Mouse (Mus musculus) c-Kit-negative CD71-positive TER-119-positive erythroid progenitor cells, embryonic 14.5 days (primary cell): ENCODE data around the gene Etnk2.

ENCODE experiments used
- DNase-seq: peaks from one replicate; pipeline ENCODE4 v3.0.0-alpha.2; 2013; ENCODE audit warnings: low read depth, low spot score

The Etnk2 gene

DNA sequence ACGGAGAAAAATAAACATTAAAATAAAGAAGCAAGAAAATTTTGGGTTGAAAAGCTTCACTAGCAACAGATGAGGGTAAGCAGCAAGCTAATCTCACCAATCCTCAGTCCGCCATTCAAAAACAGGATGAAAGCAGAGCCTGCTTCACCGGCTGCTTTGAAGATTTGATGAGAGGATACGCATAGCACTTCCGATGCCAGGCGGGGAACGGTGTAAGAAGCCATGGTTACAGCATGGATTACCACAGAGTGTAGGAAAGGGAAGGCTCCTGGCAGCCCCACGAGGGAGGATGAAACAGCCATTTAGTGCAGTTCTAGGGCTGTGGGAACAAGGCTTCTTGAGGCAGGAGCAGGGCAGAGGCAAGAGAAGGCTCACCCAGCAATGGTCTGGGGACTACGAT, 11.6 kb upstream of the Etnk2 start:
- DNase-seq, result no peak

GRCm38 (mm10) chr1:133353371-133353809, 10.0 kb upstream of the Etnk2 start:
- DNase-seq, result no peak

- no peak for DNase-seq
Measured at GRCm38 (mm10) chr1:133355469-133355868, 7.9 kb upstream of the Etnk2 start.

DNA sequence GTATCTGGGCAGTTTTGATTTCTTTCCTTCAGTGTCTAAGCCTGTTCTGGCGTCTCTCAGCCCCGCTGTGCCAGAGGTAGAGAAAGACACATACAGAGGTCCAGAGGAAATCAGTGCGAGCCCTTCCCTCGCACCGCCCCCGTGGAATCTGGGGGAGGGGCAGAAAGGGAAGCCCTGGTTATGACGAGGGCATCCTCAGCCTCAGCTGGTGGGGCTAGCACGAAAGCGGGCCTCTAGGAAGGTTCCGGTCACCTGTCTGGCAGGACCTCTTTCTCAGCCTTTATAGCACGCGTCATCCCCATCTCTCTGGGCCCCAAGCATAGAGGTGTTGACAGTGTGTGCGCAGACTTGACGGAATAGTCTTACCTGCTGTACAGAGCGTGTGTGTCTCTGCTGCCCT, 7.5 kb upstream of the Etnk2 start:
- no peak for DNase-seq

DNA sequence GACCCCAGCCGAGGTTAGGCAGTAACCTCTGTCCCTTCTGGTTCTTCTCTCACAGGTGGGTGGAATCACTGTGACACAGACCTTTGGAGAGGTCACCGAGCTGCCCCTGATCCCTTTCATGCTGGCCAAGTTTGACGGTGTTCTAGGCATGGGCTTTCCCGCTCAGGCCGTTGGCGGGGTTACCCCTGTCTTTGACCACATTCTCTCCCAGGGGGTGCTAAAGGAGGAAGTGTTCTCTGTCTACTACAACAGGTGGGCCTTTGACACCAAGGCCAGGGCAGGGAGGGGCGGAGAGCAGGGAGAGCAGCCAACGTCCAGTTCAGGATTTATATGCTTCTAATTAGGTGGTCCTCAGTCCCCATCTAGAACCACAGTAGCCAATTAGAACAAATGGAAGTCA, 7.0 kb upstream of the Etnk2 start:
- no peak for DNase-seq

DNA sequence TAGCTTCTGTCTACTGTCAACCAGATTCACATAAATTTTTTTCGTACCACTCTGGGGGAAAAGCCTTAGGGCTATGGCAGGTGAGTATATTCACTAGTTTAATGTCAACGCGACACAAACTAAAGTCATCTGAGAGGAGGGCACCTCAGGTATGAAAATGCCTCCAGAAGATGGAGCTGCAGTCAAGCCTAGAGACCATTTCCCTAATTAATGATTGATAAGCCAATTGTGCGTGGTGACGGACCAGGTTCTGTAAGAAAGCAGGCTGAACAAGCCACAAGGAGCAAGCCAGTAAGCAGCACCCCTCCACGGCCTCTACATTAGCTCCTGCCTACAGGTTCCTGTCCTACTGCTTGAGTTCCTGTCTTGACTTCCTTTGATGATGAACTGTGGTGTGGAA, 2.4 kb upstream of the Etnk2 start:
- DNase-seq, result no peak

GRCm38 (mm10) chr1:133362103-133362502, 1.3 kb upstream of the Etnk2 start:
- DNase-seq, result no peak

GRCm38 (mm10) chr1:133364022-133364630, 754 bp downstream of the Etnk2 start:
- no peak for DNase-seq

- DNase-seq, result no peak
Measured at GRCm38 (mm10) chr1:133364890-133365289, 1.5 kb downstream of the Etnk2 start.

GRCm38 (mm10) chr1:133366951-133367605, 3.7 kb downstream of the Etnk2 start:
- DNase-seq, result no peak

GRCm38 (mm10) chr1:133367606-133368488, 4.5 kb downstream of the Etnk2 start:
- no peak for DNase-seq

DNA sequence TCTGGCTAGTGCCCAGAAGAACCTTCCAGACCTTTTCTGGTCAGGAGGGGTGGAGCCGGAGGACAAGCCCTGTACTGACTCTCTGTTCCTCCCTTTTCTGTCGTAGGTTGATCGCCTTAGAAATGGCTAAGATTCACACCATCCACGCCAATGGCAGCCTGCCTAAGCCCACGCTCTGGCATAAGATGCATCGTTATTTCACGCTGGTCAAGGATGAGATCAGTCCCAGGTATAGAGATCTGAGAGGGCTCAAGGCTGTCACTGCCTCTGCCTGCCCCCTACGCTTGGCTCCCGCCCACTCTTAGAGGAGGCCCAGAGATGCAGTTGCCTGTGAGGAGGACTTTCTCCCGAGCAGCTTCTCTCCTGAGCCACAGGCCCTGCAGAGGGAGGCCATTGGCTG, 5.3 kb downstream of the Etnk2 start:
- DNase-seq, result no peak

DNA sequence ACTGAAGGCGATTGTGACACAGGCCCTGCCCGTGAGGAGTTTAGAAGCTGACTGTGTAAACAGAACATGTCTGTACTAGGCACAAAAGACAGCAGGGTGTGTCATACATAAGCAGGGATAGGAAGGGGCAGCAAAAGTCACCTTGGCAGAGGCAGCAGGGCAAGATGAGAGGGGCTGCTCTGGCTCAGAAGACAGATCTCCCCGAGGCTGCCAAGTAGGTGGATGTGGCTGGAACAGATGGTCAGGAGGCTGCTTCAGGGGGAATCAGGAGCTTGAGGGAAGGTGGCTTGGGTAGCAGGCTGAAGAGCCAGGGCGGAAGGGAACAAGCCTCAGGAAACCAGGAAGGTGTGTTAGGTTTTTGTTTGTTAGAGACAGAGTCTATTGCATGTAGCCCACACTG, 7.0 kb downstream of the Etnk2 start:
- no peak for DNase-seq

DNA sequence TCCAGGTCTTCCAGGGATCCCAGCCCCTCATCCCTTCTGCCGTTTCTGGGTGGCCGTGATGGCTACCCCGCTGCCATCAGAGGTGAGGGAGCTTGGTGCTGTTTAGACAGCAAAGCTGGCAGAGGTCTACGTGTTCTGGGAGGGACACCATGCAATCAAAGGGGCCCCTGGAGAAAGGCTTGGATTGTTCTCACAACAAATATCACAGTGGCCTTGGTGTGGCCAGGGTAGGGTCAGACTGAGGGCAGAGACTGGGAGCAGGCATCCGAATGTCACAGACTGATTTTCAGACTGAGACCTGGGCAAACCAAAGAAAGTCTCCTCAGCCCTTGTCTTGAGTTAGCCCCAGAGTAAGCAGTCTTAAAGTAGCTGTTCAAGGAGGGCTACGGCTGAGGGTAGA, 8.1 kb downstream of the Etnk2 start:
- DNase-seq, result no peak

DNA sequence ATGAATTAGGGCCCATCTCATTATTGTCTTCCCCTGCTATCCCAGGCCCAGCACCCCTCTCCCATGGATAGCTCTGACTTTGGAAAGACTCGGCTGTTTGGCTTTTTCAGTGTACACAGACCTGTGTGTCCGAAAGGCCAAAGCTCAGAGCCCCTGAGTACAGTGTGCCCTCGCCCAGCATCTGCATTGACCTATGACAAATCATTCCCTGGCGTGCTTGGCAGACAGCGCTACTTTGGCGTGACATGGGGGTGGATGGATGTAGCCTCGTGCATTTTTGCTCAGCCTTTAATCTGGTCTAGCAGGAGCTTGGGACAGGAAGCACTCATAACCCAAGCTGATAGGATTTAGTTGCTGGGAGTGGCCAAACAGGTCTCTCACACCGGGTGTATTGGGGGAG, 8.7 kb downstream of the Etnk2 start:
- DNase-seq, result no peak

- no peak for DNase-seq
Measured at GRCm38 (mm10) chr1:133375696-133376346, 12.4 kb downstream of the Etnk2 start.

- DNase-seq, result no peak
Measured at GRCm38 (mm10) chr1:133377547-133377946, 14.2 kb downstream of the Etnk2 start.

- no peak for DNase-seq
Measured at GRCm38 (mm10) chr1:133379254-133379985, 16.0 kb downstream of the Etnk2 start.

DNA sequence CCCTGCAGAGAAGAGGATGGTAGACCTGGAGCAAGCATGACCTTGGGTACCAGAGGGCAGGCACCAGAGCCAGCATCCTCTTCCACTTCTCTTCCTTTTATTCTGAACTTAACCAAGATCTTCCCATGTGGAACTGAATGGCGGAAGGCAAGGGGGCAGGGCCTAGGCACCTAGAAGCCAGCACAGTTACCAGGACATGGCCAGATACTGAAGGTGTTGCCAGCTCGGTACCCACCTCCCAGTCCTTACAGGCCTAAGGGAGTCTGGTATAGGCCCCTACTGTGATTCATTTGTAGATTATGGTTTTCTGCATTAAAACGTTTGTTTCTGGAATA, 16.6 kb downstream of the Etnk2 start:
- no peak for DNase-seq

DNA sequence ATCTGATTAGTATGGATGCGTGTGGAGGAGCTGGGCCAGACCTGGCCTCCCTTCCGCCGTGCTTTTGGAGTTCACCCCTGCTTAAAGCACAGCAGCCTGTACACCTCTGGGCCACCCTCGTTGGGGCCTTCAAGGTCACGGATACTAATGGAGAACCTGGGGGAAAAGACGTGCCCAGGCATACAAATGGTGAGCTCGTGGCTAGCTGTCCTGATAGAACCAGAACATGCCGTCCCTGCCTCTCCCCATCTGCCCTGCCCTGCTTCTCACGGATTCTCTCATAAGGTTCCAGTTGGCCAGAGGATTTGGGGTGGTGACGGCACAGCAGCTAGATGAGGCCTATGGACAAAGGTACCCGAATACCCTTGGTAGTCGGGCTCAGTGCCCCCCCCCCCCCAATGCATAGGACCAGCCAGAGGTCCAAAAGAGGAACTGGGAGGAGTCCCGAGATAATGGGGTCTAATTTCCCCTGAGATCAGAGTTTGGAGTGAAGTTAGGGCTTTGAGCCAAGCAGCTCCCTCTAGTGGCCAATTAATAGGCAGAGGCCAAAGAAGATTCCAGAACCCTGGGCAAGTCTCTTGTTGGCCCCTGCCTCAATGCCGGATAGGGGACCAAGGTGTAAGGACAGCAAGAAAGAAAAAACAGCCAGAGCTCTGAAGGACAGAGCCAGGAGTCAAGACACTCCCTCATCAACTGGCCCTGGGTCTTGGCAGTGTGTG, 17.1 kb downstream of the Etnk2 start:
- DNase-seq, result no peak

DNA sequence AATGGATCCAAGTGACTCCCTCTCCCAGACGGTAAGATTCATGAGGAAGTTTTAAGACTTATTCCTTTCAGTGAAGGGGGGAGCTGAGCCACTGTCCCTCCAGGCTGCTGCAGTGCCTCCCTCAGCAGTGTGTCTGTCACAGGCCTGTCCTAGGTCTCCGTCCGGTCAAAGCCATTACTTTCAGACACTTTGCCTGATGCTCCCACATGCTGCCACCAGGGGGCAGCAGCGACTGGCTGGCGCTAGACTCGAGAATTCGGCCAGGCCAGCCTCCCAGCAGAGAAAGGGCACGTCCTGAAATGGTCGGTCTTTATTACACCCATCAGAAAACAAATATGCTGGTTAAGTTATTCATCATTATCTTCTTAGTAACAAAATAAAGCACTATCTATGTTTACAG, 18.6 kb downstream of the Etnk2 start:
- peak; percentile 42 for DNase-seq
